Mouse (Mus musculus): Measurements from ENCODE around the gene Arhgef3. TPM values are rescaled to one million over a fixed set of nuclear protein-coding genes. Genes with fewer than 3 reads are reported as not detected.
A peak's percentile ranks its signal among the peaks of the same experiment; 100 is the strongest.

The Arhgef3 gene
- polyA plus RNA-seq, 1 experiment from 2014 or later: 37.3 TPM

GRCm38 (mm10) chr14:27151432-27151831 lies 36.7 kb downstream of the Arhgef3 start:
- TF ChIP-seq EP300 (IDR thresholded peaks at IDR 0.05): 0 out of 2 replicates have a peak, but pooled peaks have one; percentile 36
- TF ChIP-seq CTCF (IDR thresholded peaks at IDR 0.05): no peak
- Histone ChIP-seq H3K36me3 (ENCODE audit: insufficient read depth, low read length) (no peaks in the 10 kb centered on the region), H3K4me3 (ENCODE audit: low read depth, low read length) (no peak overlapping the region), H3K9me3 (ENCODE audit: low read length) (no peaks in the 10 kb centered on the region), H3K27me3 (replicated peaks; ENCODE audit: insufficient read depth, low read length) (no peaks in the 10 kb centered on the region), H3K4me2 (replicated peaks; ENCODE audit: low read depth, low read length) (no peak overlapping the region), H3K27ac (ENCODE audit: low read length) (peak overlapping the region; percentile 66), H3K4me1 (ENCODE audit: insufficient read depth, low read depth, low read length) (peaks cover 5% of the 10 kb centered on the region; the same call in 1 of the 2 replicates), H3K9ac (replicated peaks; ENCODE audit: low read depth) (no peak overlapping the region)
- WGBS: 17% methylated on average over 8 of the region's 8 CpGs
- ATAC-seq (peak; percentile 89), DNase-seq (ENCODE audit: low spot score) (peak; percentile 86)

GRCm38 (mm10) chr14:27155088-27155487 lies 40.4 kb downstream of the Arhgef3 start:
- 58% methylated on average over 6 of the region's 6 CpGs for WGBS
- peaks cover 3% of the 10 kb centered on the region; the same call in 1 of the 2 replicates for H3K4me1 ChIP-seq (ENCODE audit: insufficient read depth, low read depth, low read length)
- no peaks in the 10 kb centered on the region for H3K36me3 ChIP-seq (ENCODE audit: insufficient read depth, low read length)
- H3K27ac ChIP-seq (ENCODE audit: low read length): no peak overlapping the region
- H3K4me3 ChIP-seq (ENCODE audit: low read depth, low read length): no peak overlapping the region
- DNase-seq (ENCODE audit: low spot score): no peak
- no peaks in the 10 kb centered on the region for H3K9me3 ChIP-seq (ENCODE audit: low read length)
- no peak overlapping the region for H3K4me2 ChIP-seq (replicated peaks; ENCODE audit: low read depth, low read length)
- no peak overlapping the region for H3K9ac ChIP-seq (replicated peaks; ENCODE audit: low read depth)
- no peaks in the 10 kb centered on the region for H3K27me3 ChIP-seq (replicated peaks; ENCODE audit: insufficient read depth, low read length)
- ATAC-seq: no peak
- TF ChIP-seq CTCF (IDR thresholded peaks at IDR 0.05): no peak
- no peak for TF ChIP-seq EP300 (IDR thresholded peaks at IDR 0.05)

- WGBS: 79% methylated on average over 6 of the region's 6 CpGs
- Histone ChIP-seq H3K36me3 (ENCODE audit: insufficient read depth, low read length) (no peaks in the 10 kb centered on the region), H3K27me3 (replicated peaks; ENCODE audit: insufficient read depth, low read length) (no peaks in the 10 kb centered on the region), H3K4me2 (replicated peaks; ENCODE audit: low read depth, low read length) (no peak overlapping the region), H3K9me3 (ENCODE audit: low read length) (no peaks in the 10 kb centered on the region), H3K9ac (replicated peaks; ENCODE audit: low read depth) (no peak overlapping the region), H3K4me1 (ENCODE audit: insufficient read depth, low read depth, low read length) (no peaks in the 10 kb centered on the region), H3K4me3 (ENCODE audit: low read depth, low read length) (no peak overlapping the region), H3K27ac (ENCODE audit: low read length) (no peak overlapping the region)
- no peak for ATAC-seq
- TF ChIP-seq CTCF (IDR thresholded peaks at IDR 0.05) (no peak), EP300 (IDR thresholded peaks at IDR 0.05) (no peak)
- no peak for DNase-seq (ENCODE audit: low spot score)
Observed at GRCm38 (mm10) chr14:27156032-27156431, 41.3 kb downstream of the Arhgef3 start.

- DNase-seq (ENCODE audit: low spot score): no peak
- Histone ChIP-seq H3K27me3 (replicated peaks; ENCODE audit: insufficient read depth, low read length) (no peaks in the 10 kb centered on the region), H3K36me3 (ENCODE audit: insufficient read depth, low read length) (no peaks in the 10 kb centered on the region), H3K4me1 (ENCODE audit: insufficient read depth, low read depth, low read length) (no peaks in the 10 kb centered on the region), H3K4me2 (replicated peaks; ENCODE audit: low read depth, low read length) (no peak overlapping the region), H3K4me3 (ENCODE audit: low read depth, low read length) (no peak overlapping the region), H3K27ac (ENCODE audit: low read length) (no peak overlapping the region), H3K9ac (replicated peaks; ENCODE audit: low read depth) (no peak overlapping the region), H3K9me3 (ENCODE audit: low read length) (no peaks in the 10 kb centered on the region)
- ATAC-seq: no peak
- 66% methylated on average over 3 of the region's 3 CpGs for WGBS
- TF ChIP-seq CTCF (IDR thresholded peaks at IDR 0.05): no peak
- TF ChIP-seq EP300 (IDR thresholded peaks at IDR 0.05): no peak
Observed at GRCm38 (mm10) chr14:27158133-27158532, 43.4 kb downstream of the Arhgef3 start.

GRCm38 (mm10) chr14:27158782-27159181 lies 44.1 kb downstream of the Arhgef3 start:
- WGBS: 23% methylated on average over 2 of the region's 2 CpGs
- H3K9ac ChIP-seq (replicated peaks; ENCODE audit: low read depth): no peak overlapping the region
- H3K27ac ChIP-seq (ENCODE audit: low read length): no peak overlapping the region
- no peaks in the 10 kb centered on the region for H3K36me3 ChIP-seq (ENCODE audit: insufficient read depth, low read length)
- H3K4me3 ChIP-seq (ENCODE audit: low read depth, low read length): no peak overlapping the region
- H3K4me1 ChIP-seq (ENCODE audit: insufficient read depth, low read depth, low read length): no peaks in the 10 kb centered on the region
- H3K4me2 ChIP-seq (replicated peaks; ENCODE audit: low read depth, low read length): no peak overlapping the region
- no peaks in the 10 kb centered on the region for H3K9me3 ChIP-seq (ENCODE audit: low read length)
- TF ChIP-seq CTCF (IDR thresholded peaks at IDR 0.05) (no peak), EP300 (IDR thresholded peaks at IDR 0.05) (no peak)
- ATAC-seq (no peak), DNase-seq (ENCODE audit: low spot score) (no peak)
- H3K27me3 ChIP-seq (replicated peaks; ENCODE audit: insufficient read depth, low read length): no peaks in the 10 kb centered on the region

- no peak overlapping the region for H3K27ac ChIP-seq (ENCODE audit: low read length)
- H3K4me3 ChIP-seq (ENCODE audit: low read depth, low read length): no peak overlapping the region
- ATAC-seq (no peak), DNase-seq (ENCODE audit: low spot score) (no peak)
- no peak overlapping the region for H3K9ac ChIP-seq (replicated peaks; ENCODE audit: low read depth)
- H3K27me3 ChIP-seq (replicated peaks; ENCODE audit: insufficient read depth, low read length): no peaks in the 10 kb centered on the region
- H3K4me2 ChIP-seq (replicated peaks; ENCODE audit: low read depth, low read length): no peak overlapping the region
- 82% methylated on average over 7 of the region's 7 CpGs for WGBS
- no peaks in the 10 kb centered on the region for H3K9me3 ChIP-seq (ENCODE audit: low read length)
- H3K4me1 ChIP-seq (ENCODE audit: insufficient read depth, low read depth, low read length): no peaks in the 10 kb centered on the region
- H3K36me3 ChIP-seq (ENCODE audit: insufficient read depth, low read length): no peaks in the 10 kb centered on the region
- TF ChIP-seq EP300 (IDR thresholded peaks at IDR 0.05) (no peak), CTCF (IDR thresholded peaks at IDR 0.05) (no peak)
Observed at GRCm38 (mm10) chr14:27160762-27161161, 46.1 kb downstream of the Arhgef3 start.

- Histone ChIP-seq H3K36me3 (ENCODE audit: insufficient read depth, low read length) (no peaks in the 10 kb centered on the region), H3K4me3 (ENCODE audit: low read depth, low read length) (no peak overlapping the region), H3K27ac (ENCODE audit: low read length) (no peak overlapping the region), H3K4me1 (ENCODE audit: insufficient read depth, low read depth, low read length) (no peaks in the 10 kb centered on the region), H3K9me3 (ENCODE audit: low read length) (no peaks in the 10 kb centered on the region), H3K9ac (replicated peaks; ENCODE audit: low read depth) (no peak overlapping the region), H3K4me2 (replicated peaks; ENCODE audit: low read depth, low read length) (no peak overlapping the region), H3K27me3 (replicated peaks; ENCODE audit: insufficient read depth, low read length) (no peaks in the 10 kb centered on the region)
- WGBS: 86% methylated on average over 6 of the region's 6 CpGs
- TF ChIP-seq EP300 (IDR thresholded peaks at IDR 0.05) (no peak), CTCF (IDR thresholded peaks at IDR 0.05) (no peak)
- DNase-seq (ENCODE audit: low spot score): no peak
- ATAC-seq: no peak
Observed at GRCm38 (mm10) chr14:27164639-27165038, 49.9 kb downstream of the Arhgef3 start.

All from lung, postnatal 0 days (tissue).